Mouse (Mus musculus): Measurements from ENCODE around the gene Egfl7. TPM values are rescaled to one million over a fixed set of nuclear protein-coding genes. Genes with fewer than 3 reads are reported as not detected.

Gene Egfl7
- 3.2 and 3.6 TPM in 2 replicates for polyA plus RNA-seq (2012)

DNA sequence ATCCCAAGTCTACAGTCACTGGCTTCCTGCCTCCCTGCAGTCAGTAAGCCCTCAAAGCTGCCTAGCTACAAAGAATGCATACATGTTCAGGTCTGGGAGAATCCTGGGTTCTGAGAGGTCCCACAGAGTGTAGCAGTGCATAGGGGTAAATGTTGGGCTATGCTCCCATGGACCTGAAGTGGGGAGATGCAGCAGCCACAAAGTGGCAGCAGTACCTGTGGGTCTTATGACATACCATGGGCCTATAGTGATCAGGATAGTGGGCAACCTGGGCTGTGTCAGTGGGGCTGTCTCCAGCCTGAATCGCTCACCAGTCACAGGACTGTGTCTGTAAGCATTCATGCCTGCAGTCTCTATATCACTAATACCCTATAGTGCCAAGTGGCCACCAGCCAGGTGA is at the start of gene Egfl7:
Egfl7 (plus strand) TSS at position 301 of the 400 bp plus-strand sequence.
- TF ChIP-seq TAL1 (IDR thresholded peaks at IDR 0.05; ENCODE audit: low read length) (no peak), GATA1 (IDR thresholded peaks at IDR 0.05; ENCODE audit: low read length) (no peak)
- Histone ChIP-seq H3K4me3 (replicated peaks) (no peak within 1 kb of the TSS), H3K36me3 (ENCODE audit: control insufficient read depth) (no peaks in the 10 kb centered on the region), H3K4me1 (ENCODE audit: control insufficient read depth) (peaks cover 37% of the 10 kb centered on the region), H3K9me3 (ENCODE audit: control insufficient read depth, low read length) (no peaks in the 10 kb centered on the region), H3K27me3 (ENCODE audit: control insufficient read depth) (peaks cover 14% of the 10 kb centered on the region)

DNA sequence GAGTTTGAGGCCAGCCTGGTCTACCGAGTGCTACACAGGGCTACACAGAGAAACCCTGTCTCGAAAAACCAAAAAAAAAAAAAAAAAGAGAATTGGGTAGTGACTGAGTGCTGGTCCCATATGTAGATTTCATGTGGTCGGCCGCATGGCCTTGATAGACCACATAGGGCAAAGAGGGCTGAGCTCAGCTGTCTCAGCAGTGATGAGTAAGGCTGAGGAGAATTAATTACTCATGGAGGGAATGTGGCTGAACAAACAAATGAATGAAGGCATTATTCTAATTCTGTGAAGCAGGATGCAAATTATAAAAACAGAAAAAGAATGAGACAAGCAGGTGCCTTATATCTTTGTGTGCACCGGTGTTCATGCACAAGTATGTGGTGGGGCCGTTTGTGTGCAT is 48.0 kb upstream of the Egfl7 start:
- Histone ChIP-seq H3K36me3 (ENCODE audit: control insufficient read depth) (no peaks in the 10 kb centered on the region), H3K4me3 (replicated peaks) (no peak overlapping the region), H3K9me3 (ENCODE audit: control insufficient read depth, low read length) (peaks cover 7% of the 10 kb centered on the region; the same call in 1 of the 2 replicates), H3K27me3 (ENCODE audit: control insufficient read depth) (no peaks in the 10 kb centered on the region), H3K4me1 (ENCODE audit: control insufficient read depth) (no peaks in the 10 kb centered on the region)
- no peak for TF ChIP-seq TAL1 (IDR thresholded peaks at IDR 0.05; ENCODE audit: low read length)
- TF ChIP-seq GATA1 (IDR thresholded peaks at IDR 0.05; ENCODE audit: low read length), result no peak

GRCm38 (mm10) chr2:26533249-26533648 is 46.6 kb upstream of the Egfl7 start:
- H3K4me3 ChIP-seq (replicated peaks), result no peak overlapping the region
- H3K36me3 ChIP-seq (ENCODE audit: control insufficient read depth), result no peaks in the 10 kb centered on the region
- no peak for TF ChIP-seq TAL1 (IDR thresholded peaks at IDR 0.05; ENCODE audit: low read length)
- TF ChIP-seq GATA1 (IDR thresholded peaks at IDR 0.05; ENCODE audit: low read length), result no peak

GRCm38 (mm10) chr2:26534161-26534560 is 45.7 kb upstream of the Egfl7 start:
- H3K27me3 ChIP-seq (ENCODE audit: control insufficient read depth), result no peaks in the 10 kb centered on the region
- TF ChIP-seq GATA1 (IDR thresholded peaks at IDR 0.05; ENCODE audit: low read length), result no peak
- TF ChIP-seq TAL1 (IDR thresholded peaks at IDR 0.05; ENCODE audit: low read length), result no peak

More at GRCm38 (mm10) chr2:26533249-26533648, 46.6 kb upstream of the Egfl7 start:
- H3K4me1 ChIP-seq (ENCODE audit: control insufficient read depth), result no peaks in the 10 kb centered on the region
- no peaks in the 10 kb centered on the region for H3K27me3 ChIP-seq (ENCODE audit: control insufficient read depth)
- peaks cover 7% of the 10 kb centered on the region; the same call in 1 of the 2 replicates for H3K9me3 ChIP-seq (ENCODE audit: control insufficient read depth, low read length)

DNA sequence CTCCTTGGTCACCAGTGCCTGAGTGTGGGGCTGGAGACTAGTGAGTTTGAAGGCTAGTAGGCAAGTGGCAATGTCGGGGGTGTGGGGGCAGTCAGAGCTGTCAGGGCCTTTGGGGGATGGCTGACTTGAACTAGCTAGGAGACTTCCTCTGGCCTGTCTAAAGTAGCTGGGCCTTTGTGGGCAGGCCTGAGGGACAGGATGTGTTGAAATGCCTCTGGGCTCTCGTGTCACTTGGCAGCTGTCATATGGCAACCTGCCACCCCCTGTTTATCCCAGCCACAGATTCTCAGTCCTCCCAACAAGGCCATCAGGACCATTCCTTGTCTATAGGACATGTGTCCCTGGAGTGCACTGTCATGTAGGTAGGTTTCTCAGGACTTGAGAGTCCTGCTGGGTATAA is 45.2 kb upstream of the Egfl7 start:
- no peak overlapping the region for H3K4me3 ChIP-seq (replicated peaks)
- no peaks in the 10 kb centered on the region for H3K36me3 ChIP-seq (ENCODE audit: control insufficient read depth)
- no peaks in the 10 kb centered on the region for H3K4me1 ChIP-seq (ENCODE audit: control insufficient read depth)
- no peaks in the 10 kb centered on the region for H3K27me3 ChIP-seq (ENCODE audit: control insufficient read depth)
- peaks cover 7% of the 10 kb centered on the region; the same call in 1 of the 2 replicates for H3K9me3 ChIP-seq (ENCODE audit: control insufficient read depth, low read length)
- TF ChIP-seq GATA1 (IDR thresholded peaks at IDR 0.05; ENCODE audit: low read length), result no peak
- TF ChIP-seq TAL1 (IDR thresholded peaks at IDR 0.05; ENCODE audit: low read length), result no peak

More at GRCm38 (mm10) chr2:26534161-26534560, 45.7 kb upstream of the Egfl7 start:
- Histone ChIP-seq H3K4me1 (ENCODE audit: control insufficient read depth) (no peaks in the 10 kb centered on the region), H3K36me3 (ENCODE audit: control insufficient read depth) (no peaks in the 10 kb centered on the region), H3K4me3 (replicated peaks) (no peak overlapping the region), H3K9me3 (ENCODE audit: control insufficient read depth, low read length) (peaks cover 7% of the 10 kb centered on the region; the same call in 1 of the 2 replicates)

DNA sequence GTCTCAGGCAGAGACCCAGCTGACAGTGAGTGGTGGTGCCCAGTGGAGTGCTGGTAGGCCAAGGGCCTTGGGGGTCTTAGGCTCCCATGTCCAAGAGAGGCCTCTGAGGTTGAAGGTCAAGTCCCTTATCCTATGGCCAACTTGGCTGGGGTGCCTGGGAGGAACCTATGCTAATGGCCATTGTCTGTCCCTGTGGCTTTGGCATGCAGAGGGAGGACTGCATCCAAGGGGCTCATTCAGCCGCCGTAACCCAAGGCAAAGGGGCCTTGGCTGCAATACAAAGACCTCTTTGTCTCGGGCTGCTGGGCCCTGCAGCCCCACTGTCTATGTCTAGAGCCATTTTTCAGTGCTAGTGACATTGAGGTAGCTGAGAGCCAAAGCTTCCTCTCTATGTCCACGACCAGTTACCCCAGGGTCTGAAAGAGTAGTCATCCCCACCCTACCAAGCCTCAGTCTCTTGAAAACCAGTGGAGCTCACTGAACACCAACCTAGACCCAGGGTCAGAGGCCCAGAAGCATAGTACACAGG is 44.2 kb upstream of the Egfl7 start:
- H3K27me3 ChIP-seq (ENCODE audit: control insufficient read depth), result no peaks in the 10 kb centered on the region
- H3K9me3 ChIP-seq (ENCODE audit: control insufficient read depth, low read length), result peaks cover 7% of the 10 kb centered on the region; the same call in 1 of the 2 replicates
- H3K4me3 ChIP-seq (replicated peaks), result no peak overlapping the region
- no peaks in the 10 kb centered on the region for H3K36me3 ChIP-seq (ENCODE audit: control insufficient read depth)
- H3K4me1 ChIP-seq (ENCODE audit: control insufficient read depth), result no peaks in the 10 kb centered on the region
- TF ChIP-seq TAL1 (IDR thresholded peaks at IDR 0.05; ENCODE audit: low read length), result no peak
- TF ChIP-seq GATA1 (IDR thresholded peaks at IDR 0.05; ENCODE audit: low read length), result no peak

- Histone ChIP-seq H3K9me3 (ENCODE audit: control insufficient read depth, low read length) (no peaks in the 10 kb centered on the region), H3K36me3 (ENCODE audit: control insufficient read depth) (no peaks in the 10 kb centered on the region), H3K4me1 (ENCODE audit: control insufficient read depth) (no peaks in the 10 kb centered on the region), H3K4me3 (replicated peaks) (no peak overlapping the region), H3K27me3 (ENCODE audit: control insufficient read depth) (no peaks in the 10 kb centered on the region)
- TF ChIP-seq TAL1 (IDR thresholded peaks at IDR 0.05; ENCODE audit: low read length) (no peak), GATA1 (IDR thresholded peaks at IDR 0.05; ENCODE audit: low read length) (no peak)
These were observed 40.3 kb upstream of the Egfl7 start for GRCm38 (mm10) chr2:26539516-26539915.

DNA sequence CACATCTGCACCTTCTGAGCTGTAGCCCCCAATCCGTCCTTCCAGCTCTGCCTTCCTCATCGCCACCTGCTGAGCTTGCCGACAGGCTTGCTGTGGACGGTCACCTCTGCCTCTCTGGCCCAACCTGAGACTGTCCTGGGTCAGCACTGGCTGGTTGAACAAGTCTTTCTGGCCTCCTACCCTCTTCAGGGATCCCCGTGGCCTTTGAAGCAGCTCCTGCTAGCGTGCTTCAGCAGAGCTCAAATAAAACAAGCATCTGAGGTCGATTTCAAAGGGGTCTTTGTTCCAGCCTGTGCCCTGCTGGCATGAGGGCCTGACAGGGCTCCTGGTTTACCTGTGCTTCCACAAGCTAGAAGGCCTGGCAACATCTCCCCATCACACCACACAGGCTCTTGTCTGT is 39.1 kb upstream of the Egfl7 start:
- TF ChIP-seq TAL1 (IDR thresholded peaks at IDR 0.05; ENCODE audit: low read length), result no peak
- TF ChIP-seq GATA1 (IDR thresholded peaks at IDR 0.05; ENCODE audit: low read length), result no peak
- no peaks in the 10 kb centered on the region for H3K36me3 ChIP-seq (ENCODE audit: control insufficient read depth)
- H3K4me3 ChIP-seq (replicated peaks), result no peak overlapping the region
- H3K27me3 ChIP-seq (ENCODE audit: control insufficient read depth), result no peaks in the 10 kb centered on the region
- no peaks in the 10 kb centered on the region for H3K4me1 ChIP-seq (ENCODE audit: control insufficient read depth)
- no peaks in the 10 kb centered on the region for H3K9me3 ChIP-seq (ENCODE audit: control insufficient read depth, low read length)

- Histone ChIP-seq H3K36me3 (ENCODE audit: control insufficient read depth) (no peaks in the 10 kb centered on the region), H3K4me3 (replicated peaks) (no peak overlapping the region), H3K9me3 (ENCODE audit: control insufficient read depth, low read length) (no peaks in the 10 kb centered on the region), H3K27me3 (ENCODE audit: control insufficient read depth) (no peaks in the 10 kb centered on the region), H3K4me1 (ENCODE audit: control insufficient read depth) (no peaks in the 10 kb centered on the region)
- no peak for TF ChIP-seq TAL1 (IDR thresholded peaks at IDR 0.05; ENCODE audit: low read length)
- TF ChIP-seq GATA1 (IDR thresholded peaks at IDR 0.05; ENCODE audit: low read length), result no peak
These were observed 38.4 kb upstream of the Egfl7 start for GRCm38 (mm10) chr2:26541258-26541910.
